Mouse (Mus musculus): ENCODE data around the gene Smad9. TPM values are rescaled to one million over a fixed set of nuclear protein-coding genes. Genes with fewer than 3 reads are reported as not detected.
A peak's percentile ranks its signal among the peaks of the same experiment; 100 is the strongest.

Gene Smad9
- polyA plus RNA-seq, 1 experiment = not detected

DNA sequence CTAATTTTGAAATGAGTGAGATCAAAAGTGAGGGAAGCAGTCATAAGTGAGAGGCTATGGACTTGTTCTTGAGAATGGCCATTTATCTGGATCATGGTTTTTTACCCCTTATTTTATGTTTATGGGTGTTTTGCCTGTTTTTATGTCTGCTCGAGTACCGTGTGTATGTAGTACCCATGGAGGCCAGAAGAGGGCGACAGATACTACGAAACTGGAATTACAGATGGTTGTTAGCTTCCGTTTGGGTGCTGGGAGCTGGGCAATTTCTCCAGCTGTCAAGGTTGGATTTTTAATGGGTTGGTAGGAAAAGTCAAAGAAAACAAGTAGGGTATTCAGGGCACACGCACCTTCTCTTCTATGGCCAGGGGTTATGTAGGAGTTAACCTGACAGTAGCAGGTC is 38.4 kb downstream of the Smad9 start:
- Histone ChIP-seq H3K4me3 (ENCODE audit: low read depth, low read length) (no peak overlapping the region), H3K4me1 (ENCODE audit: control insufficient read depth, insufficient read depth, low read length) (peaks cover 2% of the 10 kb centered on the region), H3K27ac (ENCODE audit: insufficient read depth, low read length) (no peak overlapping the region), H3K9ac (ENCODE audit: low read depth, poor library complexity, severe bottlenecking) (no peak overlapping the region), H3K36me3 (ENCODE audit: control insufficient read depth, insufficient read depth, low read length, poor library complexity, severe bottlenecking) (no peaks in the 10 kb centered on the region), H3K27me3 (ENCODE audit: control insufficient read depth, insufficient read depth, low read length, poor library complexity, severe bottlenecking) (peaks cover 2% of the 10 kb centered on the region; the same call in 1 of the 2 replicates), H3K9me3 (replicated peaks; ENCODE audit: control insufficient read depth, insufficient read depth, low read length, poor library complexity, severe bottlenecking) (0 out of 2 replicates have a peak, but pooled peaks cover 3% of the 10 kb centered on the region)
- no peak for TF ChIP-seq EP300 (IDR thresholded peaks at IDR 0.05; ENCODE audit: insufficient read depth, low read depth, low read length)
- TF ChIP-seq POLR2A (IDR thresholded peaks at IDR 0.05; ENCODE audit: insufficient read depth, low read length) = no peak
- no peak for TF ChIP-seq CTCF (IDR thresholded peaks at IDR 0.05; ENCODE audit: low read depth, low read length)

DNA sequence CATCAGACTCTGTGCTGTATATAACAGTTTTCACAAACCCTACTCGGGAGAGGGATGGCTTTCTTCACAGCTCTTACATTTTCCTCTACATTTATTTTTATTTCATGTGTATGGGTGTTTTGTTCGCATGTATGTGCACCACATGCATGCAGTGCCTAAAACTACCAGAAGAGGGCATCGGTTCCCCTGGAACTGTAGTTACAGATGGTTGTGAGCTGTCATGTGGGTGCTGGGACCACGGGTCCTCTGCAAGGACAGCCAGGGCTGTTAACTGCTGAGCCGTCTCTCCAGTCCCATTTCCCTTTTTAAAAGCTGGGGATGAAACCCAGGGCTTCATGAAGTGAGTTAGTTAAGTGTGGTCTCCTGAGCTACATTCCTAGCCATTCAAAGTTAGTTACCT is 40.0 kb downstream of the Smad9 start:
- H3K4me3 ChIP-seq (ENCODE audit: low read depth, low read length) = no peak overlapping the region

DNA sequence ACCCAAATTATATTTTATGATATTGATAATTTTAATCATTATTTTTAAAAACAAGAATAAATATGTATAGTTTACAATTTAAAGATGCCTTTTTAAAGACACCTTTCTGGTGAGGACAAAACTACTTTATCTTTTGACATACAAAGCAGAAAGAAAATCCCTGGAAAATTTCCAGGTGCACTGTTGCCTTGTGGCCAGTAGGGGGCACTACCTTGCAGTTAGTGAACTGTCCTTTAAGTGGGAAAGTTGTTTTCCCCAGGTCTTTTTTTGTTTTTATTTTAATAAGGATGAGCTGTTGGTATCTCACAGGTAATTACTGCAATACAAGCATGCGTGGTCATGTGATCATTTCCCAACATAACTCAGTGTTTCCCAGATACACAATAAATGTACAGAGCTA is 40.4 kb downstream of the Smad9 start:
- Histone ChIP-seq H3K4me1 (ENCODE audit: control insufficient read depth, insufficient read depth, low read length) (peaks cover 2% of the 10 kb centered on the region), H3K4me3 (ENCODE audit: low read depth, low read length) (no peak overlapping the region)

More for the DNA sequence above, 40.0 kb downstream of the Smad9 start:
- H3K9me3 ChIP-seq (replicated peaks; ENCODE audit: control insufficient read depth, insufficient read depth, low read length, poor library complexity, severe bottlenecking) = 0 out of 2 replicates have a peak, but pooled peaks cover 3% of the 10 kb centered on the region
- H3K27me3 ChIP-seq (ENCODE audit: control insufficient read depth, insufficient read depth, low read length, poor library complexity, severe bottlenecking) = peaks cover 2% of the 10 kb centered on the region; the same call in 1 of the 2 replicates
- no peak overlapping the region for H3K27ac ChIP-seq (ENCODE audit: insufficient read depth, low read length)
- H3K36me3 ChIP-seq (ENCODE audit: control insufficient read depth, insufficient read depth, low read length, poor library complexity, severe bottlenecking) = no peaks in the 10 kb centered on the region
- H3K9ac ChIP-seq (ENCODE audit: low read depth, poor library complexity, severe bottlenecking) = no peak overlapping the region
- TF ChIP-seq CTCF (IDR thresholded peaks at IDR 0.05; ENCODE audit: low read depth, low read length) = peak; percentile 5
- TF ChIP-seq POLR2A (IDR thresholded peaks at IDR 0.05; ENCODE audit: insufficient read depth, low read length) = no peak
- H3K4me1 ChIP-seq (ENCODE audit: control insufficient read depth, insufficient read depth, low read length) = peaks cover 2% of the 10 kb centered on the region

DNA sequence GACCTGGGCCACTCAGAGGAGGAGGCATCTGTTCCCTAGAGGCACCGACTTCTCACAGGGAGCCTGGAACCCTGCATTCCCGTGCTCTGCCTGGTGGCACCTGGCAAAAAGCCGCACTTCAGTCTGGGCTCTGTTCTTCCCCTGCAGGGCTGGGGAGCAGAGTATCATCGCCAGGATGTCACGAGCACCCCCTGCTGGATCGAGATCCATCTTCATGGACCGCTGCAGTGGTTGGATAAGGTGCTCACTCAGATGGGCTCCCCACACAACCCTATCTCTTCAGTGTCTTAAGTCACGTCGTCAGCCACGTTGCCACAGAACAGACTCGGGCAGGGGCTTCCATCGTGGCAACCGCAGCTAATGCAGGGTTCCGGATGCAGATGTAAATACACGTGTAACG is 41.8 kb downstream of the Smad9 start:
- H3K36me3 ChIP-seq (ENCODE audit: control insufficient read depth, insufficient read depth, low read length, poor library complexity, severe bottlenecking) = no peaks in the 10 kb centered on the region
- peaks cover 2% of the 10 kb centered on the region for H3K4me1 ChIP-seq (ENCODE audit: control insufficient read depth, insufficient read depth, low read length)
- H3K9me3 ChIP-seq (replicated peaks; ENCODE audit: control insufficient read depth, insufficient read depth, low read length, poor library complexity, severe bottlenecking) = 0 out of 2 replicates have a peak, but pooled peaks cover 3% of the 10 kb centered on the region
- no peak overlapping the region for H3K27ac ChIP-seq (ENCODE audit: insufficient read depth, low read length)
- H3K9ac ChIP-seq (ENCODE audit: low read depth, poor library complexity, severe bottlenecking) = no peak overlapping the region
- peaks cover 2% of the 10 kb centered on the region; the same call in 1 of the 2 replicates for H3K27me3 ChIP-seq (ENCODE audit: control insufficient read depth, insufficient read depth, low read length, poor library complexity, severe bottlenecking)
- peak overlapping the region; percentile 28 for H3K4me3 ChIP-seq (ENCODE audit: low read depth, low read length)
- TF ChIP-seq EP300 (IDR thresholded peaks at IDR 0.05; ENCODE audit: insufficient read depth, low read depth, low read length) = no peak
- TF ChIP-seq CTCF (IDR thresholded peaks at IDR 0.05; ENCODE audit: low read depth, low read length) = peak; percentile 68

More for the DNA sequence above, 40.4 kb downstream of the Smad9 start:
- Histone ChIP-seq H3K27ac (ENCODE audit: insufficient read depth, low read length) (no peak overlapping the region), H3K9ac (ENCODE audit: low read depth, poor library complexity, severe bottlenecking) (no peak overlapping the region), H3K36me3 (ENCODE audit: control insufficient read depth, insufficient read depth, low read length, poor library complexity, severe bottlenecking) (no peaks in the 10 kb centered on the region), H3K27me3 (ENCODE audit: control insufficient read depth, insufficient read depth, low read length, poor library complexity, severe bottlenecking) (peaks cover 2% of the 10 kb centered on the region; the same call in 1 of the 2 replicates), H3K9me3 (replicated peaks; ENCODE audit: control insufficient read depth, insufficient read depth, low read length, poor library complexity, severe bottlenecking) (0 out of 2 replicates have a peak, but pooled peaks cover 3% of the 10 kb centered on the region)
- TF ChIP-seq EP300 (IDR thresholded peaks at IDR 0.05; ENCODE audit: insufficient read depth, low read depth, low read length) (no peak), POLR2A (IDR thresholded peaks at IDR 0.05; ENCODE audit: insufficient read depth, low read length) (no peak), CTCF (IDR thresholded peaks at IDR 0.05; ENCODE audit: low read depth, low read length) (no peak)

DNA sequence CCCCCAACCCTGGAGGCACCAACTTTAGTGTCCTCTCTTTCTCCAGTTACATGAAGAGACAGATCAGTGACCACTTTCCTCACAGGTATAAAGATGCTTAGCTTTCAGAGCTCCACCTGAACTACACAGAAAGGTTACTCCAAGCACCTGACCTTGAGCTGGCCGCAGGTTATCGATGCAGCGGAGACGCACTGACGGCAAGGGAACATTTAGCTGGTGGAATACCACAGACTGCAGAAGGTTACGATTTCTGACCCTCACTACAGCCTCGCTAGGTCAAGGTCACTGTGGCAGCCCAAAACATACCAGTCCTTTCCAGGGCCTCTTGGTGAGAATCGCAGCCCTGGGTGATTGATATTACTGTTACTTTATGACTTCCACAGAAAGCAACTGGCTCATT is 48.3 kb downstream of the Smad9 start:
- H3K27ac ChIP-seq (ENCODE audit: insufficient read depth, low read length) = no peak overlapping the region
- no peaks in the 10 kb centered on the region; the same call in 1 of the 2 replicates for H3K9me3 ChIP-seq (replicated peaks; ENCODE audit: control insufficient read depth, insufficient read depth, low read length, poor library complexity, severe bottlenecking)
- H3K4me1 ChIP-seq (ENCODE audit: control insufficient read depth, insufficient read depth, low read length) = no peaks in the 10 kb centered on the region
- no peak overlapping the region for H3K4me3 ChIP-seq (ENCODE audit: low read depth, low read length)
- peaks cover 3% of the 10 kb centered on the region; the same call in 1 of the 2 replicates for H3K36me3 ChIP-seq (ENCODE audit: control insufficient read depth, insufficient read depth, low read length, poor library complexity, severe bottlenecking)
- no peak for TF ChIP-seq EP300 (IDR thresholded peaks at IDR 0.05; ENCODE audit: insufficient read depth, low read depth, low read length)
- TF ChIP-seq CTCF (IDR thresholded peaks at IDR 0.05; ENCODE audit: low read depth, low read length) = no peak
- no peak for TF ChIP-seq POLR2A (IDR thresholded peaks at IDR 0.05; ENCODE audit: insufficient read depth, low read length)
- H3K9ac ChIP-seq (ENCODE audit: low read depth, poor library complexity, severe bottlenecking) = no peak overlapping the region
- peaks cover 5% of the 10 kb centered on the region for H3K27me3 ChIP-seq (ENCODE audit: control insufficient read depth, insufficient read depth, low read length, poor library complexity, severe bottlenecking)

DNA sequence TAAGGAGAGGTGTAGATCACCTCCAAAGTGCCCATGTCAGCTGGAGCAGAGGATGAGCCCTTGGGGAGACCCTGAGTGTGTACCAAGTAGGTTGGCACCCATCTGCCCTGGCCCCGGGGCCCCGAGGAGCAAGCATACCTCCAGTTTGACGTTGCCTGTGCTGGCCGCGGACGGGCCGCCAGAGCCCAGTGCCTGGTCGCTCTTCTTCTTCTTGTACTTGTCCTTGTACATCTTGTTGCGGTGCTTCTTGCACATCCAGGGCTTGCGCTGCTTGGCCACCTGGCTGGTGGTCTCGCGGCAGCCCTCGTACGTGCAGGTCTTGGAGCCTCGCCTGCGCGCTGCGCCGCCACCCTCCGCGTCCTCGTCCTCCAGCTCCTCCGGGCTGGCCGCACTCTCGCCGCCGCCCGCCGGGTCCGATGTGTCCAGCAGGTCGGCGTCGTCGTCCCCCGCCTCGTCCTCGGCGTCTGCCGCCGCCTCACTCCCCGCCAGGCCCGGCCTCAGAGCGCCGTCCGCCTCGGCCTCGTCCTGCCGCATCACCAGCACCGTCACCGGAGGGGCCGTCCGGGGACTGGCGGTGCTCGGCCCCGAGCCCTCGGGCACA is 51.8 kb downstream of the Smad9 start:
- Histone ChIP-seq H3K27me3 (ENCODE audit: control insufficient read depth, insufficient read depth, low read length, poor library complexity, severe bottlenecking) (peaks cover 5% of the 10 kb centered on the region), H3K27ac (ENCODE audit: insufficient read depth, low read length) (no peak overlapping the region), H3K4me3 (ENCODE audit: low read depth, low read length) (peak overlapping the region; percentile 83), H3K9me3 (replicated peaks; ENCODE audit: control insufficient read depth, insufficient read depth, low read length, poor library complexity, severe bottlenecking) (no peaks in the 10 kb centered on the region; the same call in 1 of the 2 replicates), H3K9ac (ENCODE audit: low read depth, poor library complexity, severe bottlenecking) (peak overlapping the region; percentile 74), H3K36me3 (ENCODE audit: control insufficient read depth, insufficient read depth, low read length, poor library complexity, severe bottlenecking) (peaks cover 3% of the 10 kb centered on the region; the same call in 1 of the 2 replicates), H3K4me1 (ENCODE audit: control insufficient read depth, insufficient read depth, low read length) (no peaks in the 10 kb centered on the region)
- no peak for TF ChIP-seq CTCF (IDR thresholded peaks at IDR 0.05; ENCODE audit: low read depth, low read length)
- TF ChIP-seq POLR2A (IDR thresholded peaks at IDR 0.05; ENCODE audit: insufficient read depth, low read length) = no peak
- no peak for TF ChIP-seq EP300 (IDR thresholded peaks at IDR 0.05; ENCODE audit: insufficient read depth, low read depth, low read length)
